Mouse (Mus musculus): ENCODE results near the gene Raver1. TPM values are rescaled to one million over a fixed set of nuclear protein-coding genes. Genes with fewer than 3 reads are reported as not detected.

Gene Raver1
- polyA plus RNA-seq, 1 experiment from 2014 or later = 41.0 TPM

DNA sequence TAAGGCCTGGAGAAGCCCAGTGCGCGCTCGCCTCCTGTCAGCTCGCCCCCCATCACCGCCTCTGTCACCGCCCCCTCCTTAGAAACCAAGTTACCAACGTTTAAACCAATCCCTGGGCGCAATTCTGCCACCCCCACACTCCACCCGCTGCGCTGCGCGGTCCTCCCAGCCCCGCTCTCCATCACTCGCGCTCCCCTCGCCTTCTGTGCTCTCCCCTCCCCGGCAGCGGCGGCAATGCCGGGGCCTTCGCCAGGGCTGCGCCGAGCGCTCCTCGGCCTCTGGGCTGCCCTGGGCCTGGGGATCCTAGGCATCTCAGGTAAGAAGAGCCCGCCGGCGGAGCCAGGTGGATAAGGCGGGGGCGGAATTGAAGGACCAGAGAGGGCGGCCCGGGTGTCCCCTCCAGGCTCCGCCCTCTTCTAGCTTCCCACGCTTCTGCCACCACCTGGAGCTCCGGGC, 59.9 kb downstream of the Raver1 start, which contains the start of gene Icam5:
Gene Icam5 (plus strand): TSS at position 178 of the 456 bp plus-strand sequence.
- peak within 1 kb of the TSS; percentile 93 for H3K4me2 ChIP-seq (ENCODE audit: low read length)
- peaks cover 25% of the 10 kb centered on the region for H3K4me1 ChIP-seq (ENCODE audit: control insufficient read depth, insufficient read depth, low read length)
- H3K4me3 ChIP-seq (replicated peaks; ENCODE audit: low read depth, low read length) = peak within 1 kb of the TSS; percentile 49
- no peak within 1 kb of the TSS for H3K27ac ChIP-seq (replicated peaks; ENCODE audit: low read depth, low read length)
- H3K9ac ChIP-seq (replicated peaks; ENCODE audit: low read length) = peak within 1 kb of the TSS; percentile 57
- H3K27me3 ChIP-seq (ENCODE audit: control insufficient read depth, insufficient read depth, low read length) = peaks cover 92% of the 10 kb centered on the region
- H3K36me3 ChIP-seq (ENCODE audit: control insufficient read depth, insufficient read depth, low read length) = no peaks in the 10 kb centered on the region
- DNase-seq = peak; percentile 61
- under 1% methylated on average over 35 of the region's 35 CpGs for WGBS
- peak; percentile 16; the same call in 1 of the 2 replicates for ATAC-seq (ENCODE audit: low FRiP score, low TSS enrichment)
- H3K9me3 ChIP-seq (ENCODE audit: control insufficient read depth, low read length) = no peaks in the 10 kb centered on the region

DNA sequence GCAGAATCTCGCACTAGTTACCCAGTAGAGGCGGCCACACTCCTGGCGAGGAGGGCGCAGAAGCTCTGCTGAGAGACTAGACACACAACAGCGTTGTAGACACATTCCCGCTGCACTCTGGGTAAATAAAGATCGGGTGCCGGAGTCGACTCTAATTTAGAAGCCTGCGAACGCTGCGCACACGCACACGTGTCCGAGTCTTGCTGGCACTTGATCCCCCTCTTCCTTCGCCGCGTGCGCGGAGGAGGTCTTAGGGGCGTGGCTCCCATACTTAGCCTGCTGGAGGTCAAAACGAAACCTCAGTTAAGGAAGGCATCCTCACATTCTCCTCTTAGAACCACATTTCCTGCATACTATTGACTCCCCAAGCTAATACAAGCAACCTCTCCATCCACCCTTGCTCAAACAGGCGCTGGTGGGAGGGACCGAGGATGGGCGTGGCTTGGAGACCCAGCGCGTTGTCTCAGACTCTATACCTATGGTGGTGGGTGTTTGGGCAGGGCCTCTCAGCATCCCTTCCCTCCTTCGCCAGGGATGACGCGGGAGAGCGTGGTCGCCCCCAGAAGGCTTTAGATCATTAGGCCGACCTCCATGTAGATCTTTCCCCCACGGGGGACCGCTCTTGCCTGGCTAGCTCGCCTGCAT, 60.4 kb downstream of the Raver1 start:
- Histone ChIP-seq H3K36me3 (ENCODE audit: control insufficient read depth, insufficient read depth, low read length) (no peaks in the 10 kb centered on the region), H3K27ac (replicated peaks; ENCODE audit: low read depth, low read length) (no peak overlapping the region), H3K27me3 (ENCODE audit: control insufficient read depth, insufficient read depth, low read length) (peaks cover 87% of the 10 kb centered on the region), H3K4me3 (replicated peaks; ENCODE audit: low read depth, low read length) (peak overlapping the region; percentile 49), H3K4me2 (ENCODE audit: low read length) (peak overlapping the region; percentile 93), H3K9ac (replicated peaks; ENCODE audit: low read length) (no peak overlapping the region; the same call in 1 of the 2 replicates), H3K9me3 (ENCODE audit: control insufficient read depth, low read length) (no peaks in the 10 kb centered on the region), H3K4me1 (ENCODE audit: control insufficient read depth, insufficient read depth, low read length) (peaks cover 25% of the 10 kb centered on the region)
- DNase-seq (peak; percentile 77), ATAC-seq (ENCODE audit: low FRiP score, low TSS enrichment) (peak; percentile 61)
- WGBS = under 1% methylated on average over 36 of the region's 36 CpGs

DNA sequence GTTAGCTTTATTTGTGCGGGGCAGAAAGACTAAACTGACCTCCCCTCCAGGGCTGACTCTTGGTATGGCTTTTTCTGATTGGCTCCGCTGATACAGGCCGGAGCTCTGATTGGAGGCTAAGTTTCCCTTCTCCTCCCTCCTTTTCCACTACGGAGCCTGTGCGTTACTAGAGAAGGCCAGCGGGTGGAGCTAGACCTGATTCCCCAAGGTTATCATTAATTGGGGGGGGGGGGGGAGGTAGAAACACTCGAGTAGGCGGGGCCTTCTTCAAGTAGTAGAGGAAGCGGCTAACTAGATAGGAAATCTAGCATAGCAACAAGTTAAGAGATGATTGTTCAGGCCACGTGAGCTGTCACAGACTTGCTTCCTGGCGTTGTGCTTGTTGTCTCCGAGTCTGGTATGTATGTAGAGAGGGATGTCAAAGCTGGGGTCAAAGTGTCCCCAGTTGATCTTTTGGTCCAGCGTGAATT, 61.0 kb downstream of the Raver1 start:
- under 1% methylated on average over 13 of the region's 13 CpGs for WGBS
- Histone ChIP-seq H3K36me3 (ENCODE audit: control insufficient read depth, insufficient read depth, low read length) (no peaks in the 10 kb centered on the region), H3K9ac (replicated peaks; ENCODE audit: low read length) (no peak overlapping the region; the same call in 1 of the 2 replicates), H3K27me3 (ENCODE audit: control insufficient read depth, insufficient read depth, low read length) (peaks cover 85% of the 10 kb centered on the region), H3K4me3 (replicated peaks; ENCODE audit: low read depth, low read length) (peak overlapping the region; percentile 49), H3K9me3 (ENCODE audit: control insufficient read depth, low read length) (no peaks in the 10 kb centered on the region), H3K27ac (replicated peaks; ENCODE audit: low read depth, low read length) (no peak overlapping the region), H3K4me1 (ENCODE audit: control insufficient read depth, insufficient read depth, low read length) (peaks cover 25% of the 10 kb centered on the region), H3K4me2 (ENCODE audit: low read length) (peak overlapping the region; percentile 93)
- DNase-seq = peak; percentile 82
- 0 out of 2 replicates have a peak, but pooled peaks have one; percentile 55 for ATAC-seq (ENCODE audit: low FRiP score, low TSS enrichment)

DNA sequence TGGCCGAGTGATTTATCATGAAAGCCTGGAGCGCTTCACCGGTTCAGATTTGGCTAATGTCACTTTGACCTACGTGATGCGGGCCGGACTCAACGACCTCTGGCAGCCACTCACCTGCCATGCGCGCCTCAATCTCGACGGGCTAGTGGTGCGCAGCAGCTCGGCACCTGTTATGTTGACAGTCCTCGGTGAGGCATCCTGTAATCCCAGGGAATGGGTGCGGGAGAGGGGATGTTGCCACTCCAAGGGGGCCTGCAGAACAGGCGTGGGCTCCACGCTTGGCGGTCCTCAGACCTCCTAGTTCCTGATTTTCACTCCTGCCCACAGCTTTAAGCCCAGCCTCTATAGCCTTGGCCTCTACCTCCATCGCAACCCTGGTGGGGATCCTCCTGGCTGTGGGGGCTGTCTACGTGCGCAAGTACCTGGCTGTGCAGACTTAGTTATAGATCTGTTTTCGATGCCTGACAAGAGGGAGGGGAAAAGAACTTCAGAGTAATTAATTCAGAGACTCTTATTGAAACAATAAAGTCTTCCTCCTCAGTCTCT, 61.7 kb downstream of the Raver1 start:
- Histone ChIP-seq H3K9ac (replicated peaks; ENCODE audit: low read length) (0 out of 2 replicates have a peak overlapping the region, but pooled peaks have one; percentile 14), H3K9me3 (ENCODE audit: control insufficient read depth, low read length) (no peaks in the 10 kb centered on the region), H3K4me2 (ENCODE audit: low read length) (peak overlapping the region; percentile 93; the same call in 1 of the 2 replicates), H3K36me3 (ENCODE audit: control insufficient read depth, insufficient read depth, low read length) (no peaks in the 10 kb centered on the region), H3K4me3 (replicated peaks; ENCODE audit: low read depth, low read length) (no peak overlapping the region), H3K27me3 (ENCODE audit: control insufficient read depth, insufficient read depth, low read length) (peaks cover 78% of the 10 kb centered on the region), H3K27ac (replicated peaks; ENCODE audit: low read depth, low read length) (no peak overlapping the region), H3K4me1 (ENCODE audit: control insufficient read depth, insufficient read depth, low read length) (peaks cover 25% of the 10 kb centered on the region)
- no peak for ATAC-seq (ENCODE audit: low FRiP score, low TSS enrichment)
- no peak for DNase-seq
- whole genome bisulfite sequencing = 25% methylated on average over 22 of the region's 22 CpGs

DNA sequence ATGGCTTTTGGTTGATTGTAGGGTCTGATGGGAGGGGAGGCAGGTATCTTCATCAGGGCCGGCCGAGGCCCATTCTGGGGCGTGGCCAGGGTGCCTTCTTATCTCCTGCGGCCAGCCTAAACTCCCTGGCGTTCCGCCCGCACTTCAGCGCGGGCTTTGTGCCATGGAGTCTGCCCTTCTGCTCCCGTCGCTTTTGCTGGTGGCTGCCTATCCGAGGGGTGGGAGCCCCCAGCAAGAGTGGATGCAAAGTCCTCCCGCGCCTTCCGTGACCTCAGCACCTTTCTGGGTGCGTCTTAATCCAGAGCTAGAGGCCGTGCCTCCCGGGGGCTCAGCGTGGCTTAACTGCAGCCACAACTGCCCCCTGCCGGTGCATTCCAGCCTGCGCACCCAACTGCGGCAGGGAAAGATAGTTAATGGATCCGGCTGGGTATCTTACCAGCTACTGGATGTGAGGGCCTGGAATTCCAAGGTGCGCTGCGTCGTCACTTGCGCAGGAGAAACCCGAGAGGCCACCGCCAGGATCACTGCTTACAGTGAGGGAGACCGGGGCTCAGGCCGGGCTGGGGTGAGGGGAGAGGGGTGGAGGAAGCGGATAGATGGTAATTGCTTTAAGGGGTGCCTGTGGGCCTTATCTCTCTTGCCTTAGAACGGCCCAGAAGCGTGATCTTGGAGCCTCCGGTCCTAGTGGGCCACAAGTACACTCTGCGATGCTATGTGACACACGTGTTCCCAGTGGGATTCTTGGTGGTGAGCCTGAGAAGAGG, 62.3 kb downstream of the Raver1 start, which contains the start of gene Icam4:
Gene Icam4 (plus strand): TSS at position 83 of the 764 bp plus-strand sequence.
- no peaks in the 10 kb centered on the region for H3K36me3 ChIP-seq (ENCODE audit: control insufficient read depth, insufficient read depth, low read length)
- no peak within 1 kb of the TSS for H3K4me3 ChIP-seq (replicated peaks; ENCODE audit: low read depth, low read length)
- H3K27me3 ChIP-seq (ENCODE audit: control insufficient read depth, insufficient read depth, low read length) = peaks cover 72% of the 10 kb centered on the region
- H3K9me3 ChIP-seq (ENCODE audit: control insufficient read depth, low read length) = no peaks in the 10 kb centered on the region
- H3K9ac ChIP-seq (replicated peaks; ENCODE audit: low read length) = 0 out of 2 replicates have a peak within 1 kb of the TSS, but pooled peaks have one; percentile 14
- H3K4me2 ChIP-seq (ENCODE audit: low read length) = peak within 1 kb of the TSS; percentile 42
- peaks cover 25% of the 10 kb centered on the region for H3K4me1 ChIP-seq (ENCODE audit: control insufficient read depth, insufficient read depth, low read length)
- ATAC-seq (ENCODE audit: low FRiP score, low TSS enrichment) (no peak), DNase-seq (peak; percentile 80)
- WGBS = 3% methylated on average over 37 of the region's 37 CpGs
- no peak within 1 kb of the TSS for H3K27ac ChIP-seq (replicated peaks; ENCODE audit: low read depth, low read length)

DNA sequence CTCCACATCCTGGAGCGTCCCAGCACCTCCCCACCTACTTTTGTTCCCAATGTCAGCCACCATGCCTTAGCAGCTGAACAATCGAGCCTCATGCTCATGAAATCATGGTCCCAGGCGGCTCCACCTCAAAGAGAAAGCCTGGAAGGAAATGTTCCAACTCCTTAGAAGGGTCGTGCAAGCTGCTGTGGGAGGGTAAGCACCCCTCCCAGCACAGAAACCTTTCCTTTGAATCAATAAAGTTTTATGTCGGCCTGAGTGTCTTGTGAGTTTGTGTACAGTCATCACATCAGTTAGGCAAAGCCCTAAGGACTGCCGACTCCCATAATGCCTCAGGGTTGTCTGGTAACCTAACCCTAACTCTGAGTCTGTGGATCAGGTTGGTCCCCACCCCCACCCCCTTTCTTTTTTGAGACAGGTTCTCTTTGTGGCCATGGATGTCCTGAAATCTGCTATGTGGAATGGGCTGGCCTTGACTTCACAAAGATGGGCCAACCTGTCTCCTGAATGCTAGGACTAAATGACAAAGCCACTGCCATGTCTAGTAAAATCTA, 63.2 kb downstream of the Raver1 start:
- Histone ChIP-seq H3K36me3 (ENCODE audit: control insufficient read depth, insufficient read depth, low read length) (no peaks in the 10 kb centered on the region), H3K9ac (replicated peaks; ENCODE audit: low read length) (no peak overlapping the region), H3K4me2 (ENCODE audit: low read length) (no peak overlapping the region), H3K27me3 (ENCODE audit: control insufficient read depth, insufficient read depth, low read length) (peaks cover 63% of the 10 kb centered on the region), H3K27ac (replicated peaks; ENCODE audit: low read depth, low read length) (no peak overlapping the region), H3K9me3 (ENCODE audit: control insufficient read depth, low read length) (no peaks in the 10 kb centered on the region), H3K4me1 (ENCODE audit: control insufficient read depth, insufficient read depth, low read length) (peaks cover 25% of the 10 kb centered on the region), H3K4me3 (replicated peaks; ENCODE audit: low read depth, low read length) (no peak overlapping the region)
- ATAC-seq (ENCODE audit: low FRiP score, low TSS enrichment) = no peak
- no peak for DNase-seq
- WGBS = 66% methylated on average over 6 of the region's 6 CpGs

DNA sequence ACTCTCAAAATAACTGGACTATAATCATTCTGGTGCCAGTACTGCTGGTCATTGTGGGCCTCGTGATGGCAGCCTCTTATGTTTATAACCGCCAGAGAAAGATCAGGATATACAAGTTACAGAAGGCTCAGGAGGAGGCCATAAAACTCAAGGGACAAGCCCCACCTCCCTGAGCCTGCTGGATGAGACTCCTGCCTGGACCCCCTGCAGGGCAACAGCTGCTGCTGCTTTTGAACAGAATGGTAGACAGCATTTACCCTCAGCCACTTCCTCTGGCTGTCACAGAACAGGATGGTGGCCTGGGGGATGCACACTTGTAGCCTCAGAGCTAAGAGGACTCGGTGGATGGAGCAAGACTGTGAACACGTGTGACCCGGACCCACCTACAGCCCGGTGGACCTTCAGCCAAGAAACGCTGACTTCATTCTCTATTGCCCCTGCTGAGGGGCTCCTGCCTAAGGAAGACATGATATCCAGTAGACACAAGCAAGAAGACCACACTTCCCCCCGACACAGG, 64.0 kb downstream of the Raver1 start:
- Histone ChIP-seq H3K9ac (replicated peaks; ENCODE audit: low read length) (no peak overlapping the region), H3K4me3 (replicated peaks; ENCODE audit: low read depth, low read length) (no peak overlapping the region), H3K36me3 (ENCODE audit: control insufficient read depth, insufficient read depth, low read length) (no peaks in the 10 kb centered on the region), H3K27me3 (ENCODE audit: control insufficient read depth, insufficient read depth, low read length) (peaks cover 55% of the 10 kb centered on the region), H3K4me1 (ENCODE audit: control insufficient read depth, insufficient read depth, low read length) (peaks cover 18% of the 10 kb centered on the region), H3K27ac (replicated peaks; ENCODE audit: low read depth, low read length) (no peak overlapping the region), H3K9me3 (ENCODE audit: control insufficient read depth, low read length) (no peaks in the 10 kb centered on the region), H3K4me2 (ENCODE audit: low read length) (no peak overlapping the region)
- WGBS = 53% methylated on average over 8 of the region's 8 CpGs
- peak; percentile 23 for DNase-seq
- no peak for ATAC-seq (ENCODE audit: low FRiP score, low TSS enrichment)

DNA sequence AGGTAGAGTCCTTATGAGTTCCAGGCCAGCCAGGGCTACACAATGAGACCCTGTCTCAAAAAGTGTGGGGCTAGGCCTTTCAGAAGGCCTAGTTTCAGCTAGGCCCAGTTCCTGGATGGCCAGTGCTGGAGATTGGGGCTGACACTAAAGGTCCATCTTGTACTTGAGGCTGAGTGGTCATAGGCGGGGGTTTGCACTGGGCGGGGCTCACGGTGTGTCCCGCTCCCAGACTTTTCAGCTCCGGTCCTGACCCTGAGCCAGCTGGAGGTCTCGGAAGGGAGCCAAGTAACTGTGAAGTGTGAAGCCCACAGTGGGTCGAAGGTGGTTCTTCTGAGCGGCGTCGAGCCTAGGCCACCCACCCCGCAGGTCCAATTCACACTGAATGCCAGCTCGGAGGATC, 65.0 kb downstream of the Raver1 start:
- Histone ChIP-seq H3K4me3 (replicated peaks; ENCODE audit: low read depth, low read length) (no peak overlapping the region), H3K9ac (replicated peaks; ENCODE audit: low read length) (no peak overlapping the region), H3K4me2 (ENCODE audit: low read length) (no peak overlapping the region), H3K4me1 (ENCODE audit: control insufficient read depth, insufficient read depth, low read length) (peaks cover 13% of the 10 kb centered on the region; the same call in 1 of the 2 replicates), H3K27me3 (ENCODE audit: control insufficient read depth, insufficient read depth, low read length) (peaks cover 45% of the 10 kb centered on the region), H3K9me3 (ENCODE audit: control insufficient read depth, low read length) (no peaks in the 10 kb centered on the region), H3K27ac (replicated peaks; ENCODE audit: low read depth, low read length) (no peak overlapping the region), H3K36me3 (ENCODE audit: control insufficient read depth, insufficient read depth, low read length) (no peaks in the 10 kb centered on the region)
- DNase-seq (no peak), ATAC-seq (ENCODE audit: low FRiP score, low TSS enrichment) (no peak)
- 88% methylated on average over 12 of the region's 12 CpGs for WGBS

All from midbrain, embryonic 14.5 days (tissue).